Mouse (Mus musculus): Measurements from ENCODE around the gene Adk. TPM values are rescaled to one million over a fixed set of nuclear protein-coding genes. Genes with fewer than 3 reads are reported as not detected.

Adk gene
- polyA plus RNA-seq, 1 experiment from 2014 or later = 79.3 TPM

DNA sequence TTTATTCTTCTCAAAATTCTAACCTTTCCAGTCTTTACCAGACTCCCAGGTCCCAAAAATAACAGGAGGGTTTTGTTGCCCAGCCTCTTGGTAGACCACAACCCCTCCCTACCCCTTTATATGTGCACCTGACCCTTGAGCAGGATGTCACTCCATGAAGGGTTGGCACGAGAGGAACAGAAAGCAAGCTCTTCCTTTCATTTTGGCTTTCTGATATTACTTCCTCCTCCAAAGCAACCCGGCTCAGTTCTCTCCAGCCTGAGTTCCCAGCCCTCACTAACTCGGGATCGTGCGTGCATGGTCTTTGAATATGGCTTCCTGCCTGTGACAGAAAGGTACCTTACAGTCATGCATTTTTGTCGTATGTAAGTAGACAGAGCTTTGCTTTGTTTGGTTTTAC lies 142.0 kb downstream of the Adk start:
- 71% methylated on average over 6 of the region's 6 CpGs for WGBS
- Histone ChIP-seq H3K4me2 (replicated peaks) (no peak overlapping the region), H3K4me3 (no peak overlapping the region), H3K9me3 (replicated peaks) (no peaks in the 10 kb centered on the region), H3K9ac (no peak overlapping the region), H3K36me3 (no peaks in the 10 kb centered on the region), H3K4me1 (no peaks in the 10 kb centered on the region), H3K27ac (no peak overlapping the region), H3K27me3 (no peaks in the 10 kb centered on the region)
- ATAC-seq (ENCODE audit: low FRiP score) = no peak

DNA sequence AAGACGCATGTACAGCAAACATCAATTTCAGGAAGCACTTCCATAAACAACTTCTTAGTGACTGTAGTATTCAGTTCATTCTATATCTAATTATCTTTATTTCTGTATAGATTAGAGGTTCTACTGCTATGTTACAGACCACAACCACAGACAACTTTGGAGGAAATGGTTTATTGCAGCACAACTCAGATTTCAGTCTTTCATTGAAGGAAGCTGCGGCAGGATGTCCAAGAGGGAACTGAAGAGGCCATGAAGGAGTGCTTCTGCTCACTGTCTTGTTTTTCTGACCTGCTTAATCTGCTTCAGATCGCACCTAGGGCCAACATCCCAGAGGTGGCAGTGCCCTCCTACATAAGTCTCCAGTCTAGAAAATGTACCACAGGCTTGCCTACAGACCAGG lies 148.5 kb downstream of the Adk start:
- Histone ChIP-seq H3K4me1 (no peaks in the 10 kb centered on the region), H3K27me3 (no peaks in the 10 kb centered on the region), H3K9me3 (replicated peaks) (no peaks in the 10 kb centered on the region), H3K4me2 (replicated peaks) (no peak overlapping the region), H3K4me3 (no peak overlapping the region), H3K9ac (no peak overlapping the region), H3K27ac (no peak overlapping the region), H3K36me3 (no peaks in the 10 kb centered on the region)
- no peak for ATAC-seq (ENCODE audit: low FRiP score)
- 97% methylated on average over 3 of the region's 3 CpGs for WGBS

DNA sequence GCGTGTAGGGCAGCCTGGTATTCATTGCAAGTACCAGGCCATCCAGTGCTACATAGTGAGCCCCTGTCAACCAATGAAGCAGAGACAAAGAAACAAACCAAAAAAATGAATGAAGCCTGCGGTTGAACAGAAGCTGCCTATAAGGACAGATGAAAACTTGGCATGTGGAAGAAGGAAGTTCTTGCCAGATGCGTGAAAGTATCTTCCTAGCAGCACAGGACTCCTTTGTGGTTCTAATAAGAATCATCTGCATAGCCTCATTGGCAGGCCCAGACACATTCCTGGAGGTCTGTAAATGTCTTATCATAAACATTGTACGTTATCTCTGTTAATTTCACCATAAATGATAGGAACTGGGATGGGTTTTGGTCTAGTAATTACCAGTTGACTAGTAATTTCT lies 154.1 kb downstream of the Adk start:
- no peak for ATAC-seq (ENCODE audit: low FRiP score)
- 86% methylated on average over 4 of the region's 4 CpGs for WGBS
- Histone ChIP-seq H3K27ac (no peak overlapping the region), H3K4me3 (no peak overlapping the region), H3K9ac (no peak overlapping the region), H3K27me3 (no peaks in the 10 kb centered on the region), H3K4me1 (no peaks in the 10 kb centered on the region), H3K4me2 (replicated peaks) (no peak overlapping the region), H3K36me3 (no peaks in the 10 kb centered on the region), H3K9me3 (replicated peaks) (no peaks in the 10 kb centered on the region)

DNA sequence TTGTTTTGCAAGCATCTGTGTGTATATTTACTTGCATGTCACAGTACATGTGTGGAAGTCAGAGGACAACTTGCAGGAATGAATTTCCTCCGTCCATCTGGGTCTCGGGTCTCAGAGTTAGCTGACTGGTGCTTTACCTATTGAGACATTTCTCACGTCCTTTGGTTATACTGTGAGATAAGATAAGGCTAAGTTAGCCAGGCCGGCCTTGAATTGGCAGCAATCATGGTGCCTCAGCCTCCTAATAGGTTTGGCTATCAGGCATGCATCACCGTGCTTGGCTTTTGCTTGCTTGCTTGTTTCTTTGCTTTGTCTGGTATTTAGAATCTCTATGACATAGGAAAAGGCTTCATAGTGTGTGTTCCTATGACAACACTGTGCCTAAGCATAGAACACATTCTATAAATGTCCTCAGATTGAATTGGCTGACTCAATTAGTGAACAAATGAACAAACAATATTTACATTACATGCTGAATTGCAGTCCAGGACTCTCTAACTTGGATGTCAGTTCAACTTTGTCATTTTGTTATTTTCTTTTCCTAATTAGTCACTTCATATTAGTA lies 169.3 kb downstream of the Adk start:
- Histone ChIP-seq H3K4me3 (no peak overlapping the region), H3K36me3 (no peaks in the 10 kb centered on the region), H3K27ac (no peak overlapping the region), H3K9ac (no peak overlapping the region), H3K4me1 (no peaks in the 10 kb centered on the region), H3K27me3 (no peaks in the 10 kb centered on the region), H3K9me3 (replicated peaks) (no peaks in the 10 kb centered on the region), H3K4me2 (replicated peaks) (no peak overlapping the region)
- ATAC-seq (ENCODE audit: low FRiP score) = no peak
- WGBS = 88% methylated on average over 5 of the region's 5 CpGs

DNA sequence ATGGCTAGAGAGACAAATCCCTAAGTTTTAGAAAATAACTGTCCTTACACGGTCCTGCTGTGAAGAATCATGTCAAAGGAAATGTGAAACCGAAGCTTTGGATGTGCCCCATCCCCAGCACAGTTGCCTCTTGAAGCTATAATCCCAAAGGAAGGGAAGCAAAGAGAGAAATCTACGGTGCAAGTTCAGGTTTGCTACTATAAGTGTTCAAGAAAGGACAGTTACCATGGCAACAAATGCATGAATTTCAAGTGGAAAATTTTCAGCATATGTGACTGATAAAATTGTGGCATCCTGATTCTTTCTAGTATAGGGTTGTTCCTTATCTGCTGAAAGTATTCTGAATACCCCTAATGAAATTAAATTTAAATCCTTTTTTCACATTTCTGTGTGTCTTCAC lies 169.8 kb downstream of the Adk start:
- Histone ChIP-seq H3K9me3 (replicated peaks) (no peaks in the 10 kb centered on the region), H3K4me3 (no peak overlapping the region), H3K36me3 (no peaks in the 10 kb centered on the region), H3K4me1 (no peaks in the 10 kb centered on the region), H3K9ac (no peak overlapping the region), H3K27ac (no peak overlapping the region), H3K4me2 (replicated peaks) (no peak overlapping the region), H3K27me3 (no peaks in the 10 kb centered on the region)
- 68% methylated on average over 3 of the region's 3 CpGs for WGBS
- no peak for ATAC-seq (ENCODE audit: low FRiP score)

DNA sequence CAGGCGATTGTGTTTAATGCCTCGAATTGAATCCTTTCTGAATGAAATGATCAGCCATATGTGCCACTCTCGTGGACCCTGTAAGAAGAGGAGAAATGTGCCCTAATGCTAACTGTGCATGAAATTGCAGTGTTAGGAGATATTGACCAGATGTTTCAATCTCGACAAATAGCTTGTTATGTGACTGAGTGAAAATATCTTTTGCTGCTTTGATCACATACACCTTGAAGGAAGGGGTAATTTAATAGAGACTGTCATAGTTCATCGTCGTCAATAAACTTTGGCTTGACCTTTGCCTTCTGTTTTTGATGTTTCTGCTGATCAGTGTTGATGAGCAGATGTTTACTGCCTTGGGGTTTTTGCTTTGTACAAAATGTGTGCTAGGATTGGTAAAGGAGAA lies 171.1 kb downstream of the Adk start:
- Histone ChIP-seq H3K27ac (no peak overlapping the region), H3K27me3 (no peaks in the 10 kb centered on the region), H3K9me3 (replicated peaks) (no peaks in the 10 kb centered on the region), H3K4me2 (replicated peaks) (no peak overlapping the region), H3K4me3 (no peak overlapping the region), H3K4me1 (no peaks in the 10 kb centered on the region), H3K9ac (no peak overlapping the region), H3K36me3 (no peaks in the 10 kb centered on the region)
- ATAC-seq (ENCODE audit: low FRiP score) = no peak
- WGBS = 83% methylated on average over 6 of the region's 6 CpGs

DNA sequence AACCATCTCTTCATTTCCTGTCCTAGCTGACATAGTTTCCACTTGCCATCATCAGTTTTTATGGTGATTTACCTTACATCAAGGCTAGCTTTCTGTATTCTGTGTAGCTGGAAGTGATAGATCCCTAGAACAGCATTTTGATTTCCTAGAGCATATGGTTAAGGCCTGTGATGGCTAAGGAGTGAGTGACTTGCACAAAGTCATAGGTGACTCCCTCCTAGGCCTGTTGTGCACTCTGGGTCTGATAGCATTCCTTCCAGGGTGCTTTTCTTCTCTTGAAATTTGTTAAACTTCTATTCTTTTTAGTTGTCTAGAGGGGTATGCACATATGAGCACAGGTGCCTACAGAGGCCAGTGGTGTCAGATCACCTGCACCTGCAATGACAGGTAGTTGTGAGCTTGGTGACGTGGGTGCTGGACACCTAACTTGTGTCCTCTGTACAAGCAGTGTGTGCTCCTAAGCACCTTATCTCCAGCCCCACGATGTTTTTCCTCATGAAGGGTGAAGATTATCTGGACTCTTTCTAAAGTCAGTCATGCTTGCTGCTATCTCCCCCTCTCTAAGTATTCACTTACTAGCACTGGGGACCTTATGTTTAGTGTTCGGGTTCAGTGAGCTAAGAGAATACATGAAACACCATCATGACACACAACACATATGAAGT lies 171.7 kb downstream of the Adk start:
- H3K36me3 ChIP-seq = no peaks in the 10 kb centered on the region
- no peak overlapping the region for H3K9ac ChIP-seq
- no peak overlapping the region for H3K27ac ChIP-seq
- H3K4me1 ChIP-seq = no peaks in the 10 kb centered on the region
- ATAC-seq (ENCODE audit: low FRiP score) = no peak
- no peak overlapping the region for H3K4me2 ChIP-seq (replicated peaks)
- H3K27me3 ChIP-seq = no peaks in the 10 kb centered on the region
- no peak overlapping the region for H3K4me3 ChIP-seq
- no peaks in the 10 kb centered on the region for H3K9me3 ChIP-seq (replicated peaks)
- WGBS = 85% methylated on average over 3 of the region's 3 CpGs

DNA sequence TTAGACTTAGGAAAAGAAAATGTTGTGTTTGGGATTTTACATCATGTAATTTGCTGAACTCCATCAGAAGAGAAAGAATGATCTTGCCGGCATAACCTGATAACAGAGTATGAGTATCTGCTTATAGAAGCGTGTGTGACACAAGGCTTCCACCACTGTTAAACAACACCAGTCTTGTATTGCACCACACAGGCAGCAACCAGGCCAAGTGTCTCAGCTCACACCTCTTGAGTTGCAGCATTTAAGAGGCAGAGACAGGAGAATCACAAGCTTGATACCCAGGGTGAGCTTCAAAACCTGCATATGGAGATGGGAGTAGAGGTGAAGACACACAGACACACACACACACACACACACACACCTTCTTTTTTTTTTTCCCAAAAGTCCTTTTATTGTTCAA lies 184.7 kb downstream of the Adk start:
- Histone ChIP-seq H3K27me3 (no peaks in the 10 kb centered on the region), H3K4me2 (replicated peaks) (no peak overlapping the region), H3K9me3 (replicated peaks) (no peaks in the 10 kb centered on the region), H3K27ac (no peak overlapping the region), H3K9ac (no peak overlapping the region), H3K4me1 (peaks cover 3% of the 10 kb centered on the region; the same call in 1 of the 2 replicates), H3K36me3 (no peaks in the 10 kb centered on the region), H3K4me3 (no peak overlapping the region)
- WGBS = 94% methylated on average over 2 of the region's 2 CpGs
- no peak for ATAC-seq (ENCODE audit: low FRiP score)

DNA sequence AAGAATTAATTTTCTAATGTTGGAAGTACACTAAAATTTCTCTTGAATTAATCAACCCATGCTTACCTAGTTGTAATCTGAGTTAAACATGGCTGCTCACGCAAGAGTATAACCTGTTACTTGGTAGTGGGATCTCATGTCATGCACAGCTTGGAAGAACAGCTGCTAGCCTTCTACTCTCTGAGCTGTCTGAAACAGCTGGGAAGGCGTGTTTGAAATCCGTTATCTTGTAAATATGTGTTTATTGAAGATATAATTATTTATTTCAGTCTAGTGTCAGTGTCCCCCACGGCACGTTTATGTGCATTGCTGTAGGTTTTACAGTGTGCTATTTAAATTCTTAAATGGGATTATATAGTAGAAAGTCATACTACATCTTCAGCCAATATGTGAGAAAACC lies 188.7 kb downstream of the Adk start:
- no peaks in the 10 kb centered on the region for H3K27me3 ChIP-seq
- H3K4me1 ChIP-seq = peaks cover 3% of the 10 kb centered on the region; the same call in 1 of the 2 replicates
- H3K36me3 ChIP-seq = no peaks in the 10 kb centered on the region
- no peak overlapping the region for H3K27ac ChIP-seq
- H3K9me3 ChIP-seq (replicated peaks) = no peaks in the 10 kb centered on the region
- no peak overlapping the region for H3K4me3 ChIP-seq
- no peak overlapping the region for H3K4me2 ChIP-seq (replicated peaks)
- H3K9ac ChIP-seq = no peak overlapping the region
- WGBS = 96% methylated on average over 5 of the region's 5 CpGs
- ATAC-seq (ENCODE audit: low FRiP score) = no peak

DNA sequence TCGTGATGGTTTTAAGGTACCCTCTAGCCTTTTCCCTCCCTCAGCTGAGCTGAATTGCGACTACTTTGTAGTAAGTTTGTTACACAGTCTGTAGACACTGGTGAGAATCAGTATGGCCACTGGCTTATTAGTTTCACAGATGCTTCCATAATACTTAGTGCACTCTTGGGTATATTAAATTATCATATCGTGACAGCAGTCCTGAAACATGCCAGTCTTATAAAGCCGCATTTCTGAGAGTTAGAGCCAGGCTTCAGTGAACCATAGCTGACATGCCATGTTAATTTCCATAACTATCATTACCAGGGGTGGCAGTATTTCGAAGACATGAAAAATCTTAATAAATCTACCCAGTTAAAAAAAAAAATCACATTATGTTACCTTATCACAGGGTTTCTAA lies 199.0 kb downstream of the Adk start:
- 37% methylated on average over 5 of the region's 5 CpGs for WGBS
- Histone ChIP-seq H3K4me2 (replicated peaks) (peak overlapping the region; percentile 24; the same call in 1 of the 2 replicates), H3K27me3 (no peaks in the 10 kb centered on the region), H3K27ac (peak overlapping the region; percentile 92), H3K9me3 (replicated peaks) (no peaks in the 10 kb centered on the region), H3K4me3 (no peak overlapping the region), H3K36me3 (no peaks in the 10 kb centered on the region), H3K4me1 (peaks cover 23% of the 10 kb centered on the region), H3K9ac (no peak overlapping the region)
- ATAC-seq (ENCODE audit: low FRiP score) = peak; percentile 27; the same call in 1 of the 2 replicates

DNA sequence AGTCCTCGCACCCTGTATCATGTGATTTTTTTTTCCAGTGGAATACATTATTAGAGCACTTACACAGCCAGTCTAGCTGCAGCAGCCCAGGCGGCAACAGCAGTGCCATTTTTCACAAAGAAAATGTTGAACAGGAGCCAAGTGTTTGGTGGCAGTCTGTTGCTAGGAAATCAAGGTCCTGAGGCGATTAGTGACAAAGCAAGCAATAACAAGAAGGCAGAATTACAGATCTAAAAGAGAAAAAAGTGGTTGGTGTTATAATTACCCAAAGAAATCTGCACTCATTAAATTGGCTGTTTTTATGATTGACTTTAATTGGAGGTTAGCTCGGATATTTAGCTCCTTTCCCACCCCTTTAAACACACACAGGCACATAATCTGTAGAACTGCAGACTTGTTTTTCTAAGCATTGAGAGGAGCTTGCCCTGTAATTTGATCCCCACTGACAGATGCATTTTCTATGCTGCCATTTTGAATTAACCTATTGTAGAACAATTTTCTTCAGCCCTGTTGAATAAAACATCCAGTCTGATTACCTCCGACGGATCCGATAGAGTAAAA lies 200.0 kb downstream of the Adk start:
- H3K4me3 ChIP-seq = no peak overlapping the region
- H3K36me3 ChIP-seq = no peaks in the 10 kb centered on the region
- no peaks in the 10 kb centered on the region for H3K27me3 ChIP-seq
- peak overlapping the region; percentile 92 for H3K27ac ChIP-seq
- peak; percentile 90 for ATAC-seq (ENCODE audit: low FRiP score)
- H3K4me2 ChIP-seq (replicated peaks) = peak overlapping the region; percentile 24
- peaks cover 23% of the 10 kb centered on the region for H3K4me1 ChIP-seq
- no peaks in the 10 kb centered on the region for H3K9me3 ChIP-seq (replicated peaks)
- 6% methylated on average over 7 of the region's 7 CpGs for WGBS
- no peak overlapping the region for H3K9ac ChIP-seq

DNA sequence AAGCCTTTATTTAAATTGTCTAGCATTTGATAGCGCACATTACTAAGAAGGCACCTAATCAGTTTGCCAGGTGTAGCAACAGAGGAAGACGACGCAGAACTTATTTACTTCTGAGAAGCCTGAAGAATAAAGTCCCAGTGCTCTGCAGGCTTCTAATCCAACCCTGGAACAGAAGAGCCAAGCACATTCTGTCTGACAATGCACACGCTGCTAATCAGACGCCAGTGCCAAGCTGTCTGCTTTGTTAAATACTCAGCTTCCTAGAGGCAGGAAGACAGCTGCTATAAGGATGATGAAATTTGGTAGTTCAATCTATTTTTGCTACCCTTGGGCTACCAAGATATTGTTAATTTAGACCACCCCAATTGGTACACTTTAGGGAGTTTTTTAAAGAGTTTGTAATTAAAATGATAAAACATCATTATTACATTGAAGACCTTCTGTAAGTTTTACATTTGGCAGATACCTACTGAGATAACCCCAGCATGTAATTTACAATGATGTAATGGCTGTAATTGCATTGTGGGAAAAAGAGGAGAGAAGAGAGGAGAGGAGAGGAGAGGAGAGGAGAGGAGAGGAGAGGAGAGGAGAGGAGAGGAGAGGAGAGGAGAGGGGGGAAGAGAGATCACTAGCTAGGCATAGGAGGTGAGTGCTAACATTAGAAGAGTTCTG lies 201.1 kb downstream of the Adk start:
- Histone ChIP-seq H3K27ac (peak overlapping the region; percentile 89), H3K4me3 (no peak overlapping the region), H3K9ac (no peak overlapping the region), H3K4me2 (replicated peaks) (no peak overlapping the region), H3K4me1 (peaks cover 23% of the 10 kb centered on the region), H3K36me3 (no peaks in the 10 kb centered on the region), H3K9me3 (replicated peaks) (no peaks in the 10 kb centered on the region), H3K27me3 (no peaks in the 10 kb centered on the region)
- 20% methylated on average over 5 of the region's 5 CpGs for WGBS
- ATAC-seq (ENCODE audit: low FRiP score) = peak; percentile 68; the same call in 1 of the 2 replicates
